Mouse (Mus musculus) embryonic facial prominence, embryonic 15.5 days (tissue): ENCODE results near the gene Kdr. TPM values are rescaled to one million over a fixed set of nuclear protein-coding genes. Genes with fewer than 3 reads are reported as not detected.
"Not testable (repeated sequence)": the region's sequence is repeated elsewhere in the genome, so short reads cannot be mapped to it uniquely, and the experiment has no call there.

Experiments
- ATAC-seq: fragments of 200-750 bp; cut with Nextera tagmentation; 2 replicates; pipeline ENCODE4 v1.8.0; 2017; ENCODE audit warnings: low read depth, moderate TSS enrichment; ENCODE audit not compliant: insufficient number of reproducible peaks, low FRiP score, low TSS enrichment
- H3K27ac ChIP-seq: fragments of 300-500 bp; sonication (generic); replicated peaks from 2 replicates; pipeline ENCODE4 v1.5.1; 2015; ENCODE audit warnings: mild to moderate bottlenecking, inconsistent platforms
- H3K27me3 ChIP-seq: fragments of 300-500 bp; sonication (generic); 2 replicates; pipeline ENCODE4 v1.6.1; 2015; ENCODE audit warnings: inconsistent platforms
- H3K36me3 ChIP-seq: fragments of 300-500 bp; sonication (generic); 2 replicates; pipeline ENCODE4 v1.6.1; 2015; ENCODE audit warnings: mild to moderate bottlenecking, inconsistent platforms
- H3K4me1 ChIP-seq: fragments of 300-500 bp; sonication (generic); 2 replicates; pipeline ENCODE4 v1.6.1; 2015; ENCODE audit warnings: inconsistent platforms
- H3K4me2 ChIP-seq: fragments of 300-500 bp; sonication (generic); replicated peaks from 2 replicates; pipeline ENCODE4 v1.6.1; 2015; ENCODE audit warnings: mild to moderate bottlenecking, inconsistent platforms
- H3K4me3 ChIP-seq: fragments of 300-500 bp; sonication (generic); replicated peaks from 2 replicates; pipeline ENCODE4 v1.5.1; 2015; ENCODE audit warnings: mild to moderate bottlenecking, inconsistent platforms
- H3K9ac ChIP-seq: fragments of 300-500 bp; sonication (generic); 2 replicates; pipeline ENCODE4 v1.6.1; 2015; ENCODE audit warnings: inconsistent platforms
- H3K9me3 ChIP-seq: fragments of 300-500 bp; sonication (generic); replicated peaks from 2 replicates; pipeline ENCODE4 v1.6.1; 2016; ENCODE audit warnings: inconsistent platforms
- WGBS: fragments of 180-500 bp; shearing (Covaris S2); methylation state at CpG from one replicate; pipeline ENCODE4 v1.1.7; 2015; 5-methylcytosine and 5-hydroxymethylcytosine counted together
- polyA plus RNA-seq: library from polyadenylated mRNA; unstranded; fragments of >200 nt; fragmentation: Nextera tagmentation; extraction: Ambion mirVana; gene quantifications from 2 replicates; pipeline ENCODE4 v1.2.1, GENCODE M21; 2015

Kdr gene
- polyA plus RNA-seq, 1 experiment from 2014 or later = 24.8 TPM

- ATAC-seq = no peak
- 73% methylated on average over 6 of the region's 6 CpGs for WGBS
- H3K27me3 ChIP-seq = no peaks in the 10 kb centered on the region
- no peak overlapping the region for H3K4me3 ChIP-seq
- no peak overlapping the region for H3K27ac ChIP-seq
- no peaks in the 10 kb centered on the region for H3K36me3 ChIP-seq
- no peaks in the 10 kb centered on the region for H3K9me3 ChIP-seq
- no peak overlapping the region for H3K4me2 ChIP-seq
- peaks cover 6% of the 10 kb centered on the region; the same call in 1 of the 2 replicates for H3K4me1 ChIP-seq
- no peak overlapping the region for H3K9ac ChIP-seq
Measured at GRCm38 (mm10) chr5:75936223-75936622, 42.0 kb downstream of the Kdr start.

GRCm38 (mm10) chr5:75935225-75935624, 43.0 kb downstream of the Kdr start:
- Histone ChIP-seq H3K9me3 (no peaks in the 10 kb centered on the region), H3K4me1 (peaks cover 6% of the 10 kb centered on the region; the same call in 1 of the 2 replicates), H3K9ac (no peak overlapping the region), H3K4me3 (no peak overlapping the region), H3K36me3 (no peaks in the 10 kb centered on the region), H3K27me3 (no peaks in the 10 kb centered on the region), H3K27ac (no peak overlapping the region), H3K4me2 (no peak overlapping the region)
- 61% methylated on average over 8 of the region's 8 CpGs for WGBS
- no peak for ATAC-seq

GRCm38 (mm10) chr5:75934201-75934600, 44.1 kb downstream of the Kdr start:
- no peak overlapping the region for H3K4me2 ChIP-seq
- no peak for ATAC-seq
- no peaks in the 10 kb centered on the region for H3K9me3 ChIP-seq
- H3K4me1 ChIP-seq = peaks cover 2% of the 10 kb centered on the region; the same call in 1 of the 2 replicates
- H3K4me3 ChIP-seq = no peak overlapping the region
- no peak overlapping the region for H3K9ac ChIP-seq
- no peaks in the 10 kb centered on the region for H3K27me3 ChIP-seq
- no peak overlapping the region for H3K27ac ChIP-seq
- 82% methylated on average over 10 of the region's 10 CpGs for WGBS
- no peaks in the 10 kb centered on the region for H3K36me3 ChIP-seq

GRCm38 (mm10) chr5:75933521-75934044, 44.7 kb downstream of the Kdr start:
- Histone ChIP-seq H3K4me2 (no peak overlapping the region), H3K9ac (no peak overlapping the region)
- WGBS = 74% methylated on average over 20 of the region's 20 CpGs

GRCm38 (mm10) chr5:75931458-75931857, 46.8 kb downstream of the Kdr start:
- H3K4me3 ChIP-seq, H3K4me2 ChIP-seq, H3K9ac ChIP-seq, H3K27ac ChIP-seq, H3K36me3 ChIP-seq, ATAC-seq, H3K4me1 ChIP-seq, H3K9me3 ChIP-seq, H3K27me3 ChIP-seq: not testable (repeated sequence)
- WGBS = 70% methylated on average over 4 of the region's 4 CpGs

More at GRCm38 (mm10) chr5:75933521-75934044, 44.7 kb downstream of the Kdr start:
- 0 out of 2 replicates have a peak overlapping the region, but pooled peaks have one; percentile 39 for H3K27ac ChIP-seq
- no peaks in the 10 kb centered on the region for H3K27me3 ChIP-seq
- no peak overlapping the region for H3K4me3 ChIP-seq
- ATAC-seq = 0 out of 2 replicates have a peak, but pooled peaks have one; percentile 29
- H3K4me1 ChIP-seq = no peaks in the 10 kb centered on the region
- H3K9me3 ChIP-seq = no peaks in the 10 kb centered on the region
- no peaks in the 10 kb centered on the region for H3K36me3 ChIP-seq

GRCm38 (mm10) chr5:75929960-75930359, 48.3 kb downstream of the Kdr start:
- WGBS = 80% methylated on average over 7 of the region's 7 CpGs
- ATAC-seq = no peak
- no peak overlapping the region for H3K4me2 ChIP-seq
- no peaks in the 10 kb centered on the region for H3K36me3 ChIP-seq
- H3K4me3 ChIP-seq = no peak overlapping the region
- no peak overlapping the region for H3K9ac ChIP-seq
- H3K4me1 ChIP-seq = no peaks in the 10 kb centered on the region
- no peak overlapping the region for H3K27ac ChIP-seq
- no peaks in the 10 kb centered on the region for H3K27me3 ChIP-seq
- no peaks in the 10 kb centered on the region for H3K9me3 ChIP-seq

- 79% methylated on average over 6 of the region's 6 CpGs for WGBS
- Histone ChIP-seq H3K36me3 (no peaks in the 10 kb centered on the region), H3K4me1 (no peaks in the 10 kb centered on the region), H3K9ac (no peak overlapping the region), H3K9me3 (no peaks in the 10 kb centered on the region), H3K27ac (no peak overlapping the region), H3K4me2 (no peak overlapping the region), H3K27me3 (no peaks in the 10 kb centered on the region), H3K4me3 (no peak overlapping the region)
- ATAC-seq = no peak
Measured at GRCm38 (mm10) chr5:75922677-75923076, 55.6 kb downstream of the Kdr start.

- Histone ChIP-seq H3K9ac (no peak overlapping the region), H3K4me3 (no peak overlapping the region), H3K27me3 (no peaks in the 10 kb centered on the region), H3K27ac (no peak overlapping the region), H3K36me3 (no peaks in the 10 kb centered on the region), H3K9me3 (no peaks in the 10 kb centered on the region), H3K4me1 (no peaks in the 10 kb centered on the region), H3K4me2 (no peak overlapping the region)
- no peak for ATAC-seq
- WGBS = 67% methylated on average over 12 of the region's 12 CpGs
Measured at GRCm38 (mm10) chr5:75921730-75922387, 56.4 kb downstream of the Kdr start.

GRCm38 (mm10) chr5:75919601-75920000, 58.7 kb downstream of the Kdr start:
- 85% methylated on average over 7 of the region's 7 CpGs for WGBS
- no peak overlapping the region for H3K27ac ChIP-seq
- no peaks in the 10 kb centered on the region for H3K36me3 ChIP-seq
- no peak overlapping the region for H3K4me2 ChIP-seq
- no peaks in the 10 kb centered on the region for H3K27me3 ChIP-seq
- no peak overlapping the region for H3K4me3 ChIP-seq
- no peaks in the 10 kb centered on the region for H3K4me1 ChIP-seq
- no peak for ATAC-seq
- H3K9me3 ChIP-seq = no peaks in the 10 kb centered on the region
- no peak overlapping the region for H3K9ac ChIP-seq

GRCm38 (mm10) chr5:75918139-75918538, 60.1 kb downstream of the Kdr start:
- no peak for ATAC-seq
- no peak overlapping the region for H3K4me3 ChIP-seq
- no peaks in the 10 kb centered on the region for H3K9me3 ChIP-seq
- H3K4me1 ChIP-seq = no peaks in the 10 kb centered on the region
- H3K9ac ChIP-seq = no peak overlapping the region
- H3K4me2 ChIP-seq = no peak overlapping the region
- no peaks in the 10 kb centered on the region for H3K27me3 ChIP-seq
- 77% methylated on average over 7 of the region's 7 CpGs for WGBS
- H3K36me3 ChIP-seq = no peaks in the 10 kb centered on the region
- H3K27ac ChIP-seq = no peak overlapping the region

- H3K4me3 ChIP-seq = no peak overlapping the region
- WGBS = 70% methylated on average over 4 of the region's 4 CpGs
- H3K4me1 ChIP-seq = no peaks in the 10 kb centered on the region
- H3K27me3 ChIP-seq = no peaks in the 10 kb centered on the region
- H3K4me2 ChIP-seq = no peak overlapping the region
- H3K27ac ChIP-seq = no peak overlapping the region
- H3K36me3 ChIP-seq = no peaks in the 10 kb centered on the region
- no peak for ATAC-seq
- no peaks in the 10 kb centered on the region for H3K9me3 ChIP-seq
- no peak overlapping the region for H3K9ac ChIP-seq
Measured at GRCm38 (mm10) chr5:75917231-75917630, 61.0 kb downstream of the Kdr start.

GRCm38 (mm10) chr5:75906102-75906501, 72.2 kb downstream of the Kdr start:
- WGBS = 61% methylated on average over 4 of the region's 4 CpGs
- no peaks in the 10 kb centered on the region for H3K9me3 ChIP-seq
- H3K4me1 ChIP-seq = no peaks in the 10 kb centered on the region
- H3K36me3 ChIP-seq = no peaks in the 10 kb centered on the region
- H3K9ac ChIP-seq = no peak overlapping the region
- ATAC-seq = no peak
- H3K27me3 ChIP-seq = no peaks in the 10 kb centered on the region
- no peak overlapping the region for H3K4me3 ChIP-seq
- no peak overlapping the region for H3K27ac ChIP-seq
- no peak overlapping the region for H3K4me2 ChIP-seq
